Mouse (Mus musculus) kidney, postnatal 14 days (tissue): Measurements from ENCODE around the gene Emc10.
A peak's percentile ranks its signal among the peaks of the same experiment; 100 is the strongest.

Experiments used
- DNase-seq: peaks from one replicate; pipeline ENCODE4 v3.0.0; 2022; ENCODE audit warnings: mixed read lengths

Gene Emc10

DNA sequence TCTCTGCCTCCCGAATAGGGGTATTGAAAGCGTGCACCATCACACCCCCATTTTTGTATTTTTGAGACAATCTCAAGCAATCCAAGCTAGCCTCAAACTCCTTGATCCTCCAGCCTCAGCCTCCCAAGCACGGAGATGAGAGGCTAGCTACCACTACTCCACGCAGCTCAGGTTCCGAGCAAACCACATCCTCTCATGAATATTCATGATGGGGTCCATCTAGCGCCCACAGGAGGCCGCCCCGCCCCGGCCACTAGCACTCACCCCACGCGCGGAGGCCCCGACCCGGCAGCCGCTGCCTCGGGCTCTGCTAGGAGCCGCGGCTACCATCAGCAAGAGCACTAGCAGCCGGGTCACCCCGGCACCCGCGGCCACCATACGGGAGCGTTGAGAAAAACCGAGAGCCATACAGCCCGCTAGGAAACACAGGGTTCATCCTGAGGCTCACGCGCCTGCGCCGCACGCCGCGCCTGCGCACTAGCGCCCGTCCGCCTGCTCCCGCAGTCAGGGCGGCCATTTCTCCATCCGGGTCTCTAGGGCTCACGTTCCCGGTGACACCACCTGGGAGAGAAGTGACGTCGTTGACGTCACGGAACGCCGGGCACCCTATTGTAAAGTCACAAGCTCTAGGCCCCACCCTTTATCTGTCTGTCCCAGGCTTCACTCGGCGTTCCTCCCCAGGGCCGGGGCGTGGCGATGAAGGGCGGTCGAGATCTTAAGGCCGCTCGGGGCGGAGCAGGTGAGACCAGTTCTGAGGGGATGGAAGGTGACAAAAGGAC, at the start of gene Emc10, which contains the start of gene Fam71e1:
TSS of gene Emc10 (minus strand) at position 538 of the 779 bp plus-strand sequence.
TSS of gene Fam71e1 (plus strand) at position 590 of the 779 bp plus-strand sequence.
- peak; percentile 99 for DNase-seq

DNA sequence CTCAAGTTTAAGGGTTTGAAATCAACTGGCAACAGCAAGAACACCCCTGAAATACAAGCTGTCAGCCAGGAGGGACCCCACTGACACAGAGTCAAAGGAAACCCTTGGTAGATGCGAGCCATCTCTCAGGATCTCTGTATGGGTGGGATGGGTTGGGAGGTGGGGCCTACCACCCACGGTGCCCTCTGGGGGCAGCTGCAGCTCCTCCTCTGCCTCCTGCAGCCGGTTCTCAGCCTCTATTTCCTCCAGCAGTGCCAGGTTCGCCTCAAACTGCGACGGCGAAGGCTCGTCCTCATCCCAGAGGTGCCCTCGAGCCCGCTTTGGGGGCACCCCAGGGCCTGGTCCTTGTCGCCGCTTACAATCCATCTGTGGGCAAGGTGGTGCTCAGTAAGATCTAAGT, 46.7 kb upstream of the Emc10 start:
- no peak for DNase-seq

DNA sequence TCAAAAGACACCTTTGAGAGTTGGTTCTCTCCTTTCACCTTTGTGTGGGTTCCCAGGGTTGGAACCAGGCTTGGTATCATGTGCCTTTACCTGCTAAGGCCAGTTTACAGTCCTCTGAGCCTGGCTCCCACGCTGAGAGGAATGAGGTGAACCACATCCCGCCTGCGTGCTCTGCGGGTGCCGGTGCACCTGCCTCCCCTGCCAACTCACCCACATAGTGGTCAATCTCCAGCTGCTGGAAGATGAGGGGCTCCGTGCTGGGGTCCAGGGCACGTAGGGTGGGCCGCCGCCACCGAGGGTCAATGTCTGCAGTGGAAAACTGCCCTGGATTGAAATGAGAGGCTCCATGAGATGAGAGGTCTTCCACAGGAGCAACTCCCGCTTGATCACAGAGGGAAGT, 46.2 kb upstream of the Emc10 start:
- no peak for DNase-seq

DNA sequence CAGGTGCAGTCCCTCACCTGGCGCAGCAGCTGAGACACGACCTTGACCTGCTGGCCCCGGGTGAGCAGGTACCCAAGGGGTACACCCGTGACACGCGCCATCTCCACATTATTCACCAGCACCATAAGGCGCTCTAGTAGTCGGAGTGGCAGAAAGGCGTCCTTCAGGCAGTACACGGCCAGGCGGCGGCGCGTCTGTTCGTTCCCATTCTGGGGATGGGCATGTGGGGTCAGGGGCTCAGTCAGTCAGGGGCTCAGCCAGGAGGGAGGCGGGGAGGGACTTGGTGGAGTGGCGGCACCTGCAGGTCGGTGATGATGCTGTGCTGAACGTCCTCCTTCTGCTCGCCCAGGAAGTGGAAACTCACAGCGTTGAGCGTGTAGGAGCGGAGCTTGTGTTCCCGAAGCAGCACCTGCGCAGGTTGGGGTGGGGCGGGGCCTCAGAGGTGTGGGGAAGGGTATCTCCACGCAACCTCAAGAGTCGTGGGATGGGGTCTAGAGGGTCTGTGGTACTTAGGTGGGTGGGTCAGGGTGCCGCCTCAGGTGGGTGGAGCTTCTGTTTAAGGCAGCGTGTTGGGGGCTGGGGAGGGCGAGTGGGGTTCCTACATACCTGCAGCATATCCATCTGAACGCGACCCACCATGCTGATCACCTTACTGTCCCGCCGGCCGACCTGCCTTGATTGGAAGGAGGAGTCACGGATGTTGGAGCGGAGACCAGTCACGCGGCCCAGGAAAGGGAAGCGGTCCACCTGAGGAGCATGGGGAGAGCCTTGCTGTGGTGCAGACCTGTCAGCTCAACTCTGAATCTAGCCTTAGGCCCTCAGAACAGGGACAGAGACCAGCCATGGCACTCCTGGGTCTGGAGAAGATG, 42.7 kb upstream of the Emc10 start:
- DNase-seq: no peak

DNA sequence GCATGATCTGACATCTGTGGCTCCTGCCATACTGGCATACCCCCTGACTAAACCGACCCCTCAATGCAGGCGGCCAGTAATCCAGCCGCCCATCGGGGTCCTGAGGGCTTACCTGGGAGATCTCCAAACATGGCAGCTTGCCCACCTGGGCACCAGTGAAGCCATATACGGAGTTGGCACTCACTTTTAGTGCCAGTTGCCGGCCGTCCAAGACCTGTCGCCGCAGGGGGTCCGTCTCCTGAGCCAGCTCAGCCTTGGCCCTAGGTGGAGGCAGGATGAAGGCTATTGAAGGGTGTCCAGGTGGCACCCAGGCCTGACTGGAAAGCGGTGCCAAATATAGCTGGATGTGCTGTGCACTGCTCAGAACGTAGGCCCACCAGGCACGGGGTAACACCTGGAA, 41.2 kb upstream of the Emc10 start:
- no peak for DNase-seq

DNA sequence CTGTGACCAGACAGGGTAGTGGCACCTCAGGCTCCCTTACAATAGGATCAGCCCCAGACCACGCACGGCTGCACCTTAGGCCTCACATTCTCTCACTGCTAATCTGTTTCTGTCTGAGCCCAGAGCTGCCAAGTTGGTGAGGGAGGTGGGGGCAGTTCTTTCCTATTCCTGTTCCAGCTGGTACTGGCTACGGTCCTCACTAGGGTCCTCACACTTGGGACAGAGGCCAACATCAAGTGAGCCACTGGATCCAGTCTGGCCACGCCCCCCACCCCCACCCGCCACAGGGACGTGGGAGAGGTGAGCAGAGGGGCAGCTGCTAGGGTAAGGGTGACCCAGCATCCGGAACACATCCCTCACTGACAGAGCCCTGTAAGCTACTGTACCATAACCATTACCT, 40.7 kb upstream of the Emc10 start:
- DNase-seq: no peak

DNA sequence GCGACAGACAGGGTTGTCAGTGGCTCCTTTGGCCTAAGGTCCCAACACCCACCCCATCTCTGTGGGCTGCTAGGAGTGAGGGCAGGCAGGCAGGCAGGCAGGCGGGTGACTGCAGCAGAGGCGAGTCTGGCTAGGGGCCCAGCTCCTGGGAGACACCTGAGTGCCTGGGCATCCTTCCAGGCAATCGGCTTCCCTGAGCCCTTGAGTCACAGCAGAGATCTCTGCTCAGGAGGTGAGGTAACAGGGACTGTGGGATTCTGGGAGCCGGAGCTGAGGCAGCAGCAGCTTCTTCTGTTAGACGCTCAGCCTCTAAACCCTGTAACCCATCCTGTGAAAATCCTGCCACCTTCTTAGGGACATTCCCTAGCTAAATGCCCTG, 40.2 kb upstream of the Emc10 start:
- peak; percentile 52 for DNase-seq

DNA sequence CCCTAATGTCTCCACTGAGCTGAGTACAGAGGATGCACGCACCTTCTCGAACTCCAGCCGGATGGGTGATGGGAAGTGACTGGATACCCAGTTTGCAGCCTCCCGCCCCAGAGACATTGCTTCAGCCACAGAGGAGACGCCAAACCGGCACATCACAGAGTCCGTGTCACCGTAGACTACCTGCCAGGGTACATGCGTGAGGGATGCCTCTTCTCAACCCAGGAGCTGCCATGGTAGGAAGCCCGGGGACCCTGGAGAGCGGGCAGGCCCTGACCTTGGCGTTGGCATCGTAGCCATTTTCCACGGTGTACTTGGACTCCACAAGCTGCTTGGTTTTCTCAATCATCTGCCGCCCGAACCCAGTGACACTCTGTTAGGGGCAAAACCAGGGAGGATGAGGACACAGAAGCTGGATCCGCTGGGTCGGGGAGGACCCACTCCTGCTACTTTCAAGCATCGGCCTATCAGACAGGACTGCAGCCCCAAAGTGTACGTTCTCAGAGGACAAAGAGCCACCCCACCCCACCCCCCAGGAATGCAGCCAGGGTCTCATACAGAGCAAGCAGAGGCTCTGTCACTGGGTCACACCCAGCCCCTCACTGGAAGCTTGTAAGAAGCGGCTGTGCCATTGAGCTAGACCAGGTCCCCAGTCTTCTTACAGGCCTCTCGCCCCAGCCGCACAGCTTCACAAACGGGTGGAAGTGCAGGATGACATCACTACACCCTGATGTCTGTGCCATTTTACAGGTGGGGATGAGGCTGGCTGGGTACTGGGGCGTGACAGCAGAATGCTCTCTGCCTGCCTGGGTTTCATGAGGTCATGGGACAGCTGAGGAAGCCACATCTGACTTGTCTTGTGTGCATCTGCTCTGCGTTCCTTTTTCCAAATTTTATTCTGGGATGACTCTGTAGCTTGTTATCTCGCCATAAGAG, 39.6 kb upstream of the Emc10 start:
- DNase-seq: no peak

DNA sequence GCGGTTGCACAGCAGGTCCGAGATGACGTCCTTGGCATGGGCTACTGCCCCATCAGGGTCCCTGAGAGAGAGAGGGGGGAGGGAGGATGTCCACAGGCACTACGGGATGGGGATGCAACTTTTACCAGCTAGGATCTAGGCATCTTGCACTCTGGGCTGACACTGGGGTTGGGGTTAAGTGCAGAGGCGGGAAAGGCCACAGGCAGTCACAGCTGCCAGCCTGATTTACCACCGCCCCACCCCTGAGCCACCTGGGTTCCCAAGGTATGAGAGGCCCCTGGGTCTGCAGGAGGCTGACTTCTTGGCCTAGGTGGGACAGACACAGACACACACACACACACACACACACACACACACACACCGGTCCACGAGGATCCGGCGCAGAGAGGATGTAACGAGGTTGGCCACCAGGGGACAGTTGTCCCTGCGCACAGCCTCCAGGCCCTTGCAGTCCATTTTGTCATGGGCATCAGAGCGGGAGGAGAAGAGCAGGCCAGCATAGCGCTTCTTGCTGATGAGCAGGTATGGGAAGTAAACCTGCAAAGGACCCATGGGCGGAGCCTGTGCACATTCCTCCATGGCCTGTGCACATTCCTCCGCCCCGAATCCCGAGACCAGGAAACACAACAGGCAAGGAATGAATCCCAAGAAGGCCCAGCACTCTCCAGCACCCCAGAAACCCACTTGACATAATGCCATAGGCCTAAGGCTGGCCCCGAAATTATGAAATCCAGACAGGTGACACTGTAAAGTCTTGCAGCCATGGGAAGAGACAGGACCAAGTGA, 38.5 kb upstream of the Emc10 start:
- DNase-seq: no peak

DNA sequence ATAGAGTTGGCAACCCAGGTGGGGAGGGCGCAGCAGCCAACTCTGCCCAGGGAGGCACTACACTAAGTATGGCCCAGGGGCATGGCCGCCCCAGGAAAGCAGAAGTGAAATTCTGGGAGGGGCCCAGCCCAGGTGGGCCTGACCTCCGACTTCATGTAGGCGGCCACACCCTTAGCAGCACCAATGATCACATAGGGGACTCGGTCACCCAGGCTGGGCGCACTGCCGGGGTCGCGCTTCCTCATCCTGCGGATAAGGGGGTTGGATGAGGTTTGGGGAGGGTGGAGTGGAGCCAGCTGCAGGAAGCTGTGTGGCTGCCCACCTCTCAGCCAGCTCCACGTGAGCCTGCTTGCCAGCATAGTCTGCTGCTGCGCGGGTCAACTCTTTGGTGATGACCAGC, 37.9 kb upstream of the Emc10 start:
- DNase-seq: no peak

DNA sequence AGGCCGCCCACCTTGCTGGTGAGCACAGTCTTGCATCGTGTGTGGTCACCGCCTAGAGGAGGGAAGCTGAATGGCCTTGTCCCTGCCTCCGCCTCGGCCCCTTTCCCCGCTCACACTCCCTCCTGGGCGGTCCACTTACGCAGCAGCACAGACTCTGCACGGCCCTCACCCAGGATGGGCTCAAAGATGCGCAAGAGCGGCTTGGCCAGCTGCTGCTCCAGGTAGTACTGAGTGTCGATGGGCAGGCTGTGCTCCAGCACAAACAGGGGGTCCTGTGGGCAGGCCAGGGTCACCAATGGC, 37.4 kb upstream of the Emc10 start:
- DNase-seq: no peak

DNA sequence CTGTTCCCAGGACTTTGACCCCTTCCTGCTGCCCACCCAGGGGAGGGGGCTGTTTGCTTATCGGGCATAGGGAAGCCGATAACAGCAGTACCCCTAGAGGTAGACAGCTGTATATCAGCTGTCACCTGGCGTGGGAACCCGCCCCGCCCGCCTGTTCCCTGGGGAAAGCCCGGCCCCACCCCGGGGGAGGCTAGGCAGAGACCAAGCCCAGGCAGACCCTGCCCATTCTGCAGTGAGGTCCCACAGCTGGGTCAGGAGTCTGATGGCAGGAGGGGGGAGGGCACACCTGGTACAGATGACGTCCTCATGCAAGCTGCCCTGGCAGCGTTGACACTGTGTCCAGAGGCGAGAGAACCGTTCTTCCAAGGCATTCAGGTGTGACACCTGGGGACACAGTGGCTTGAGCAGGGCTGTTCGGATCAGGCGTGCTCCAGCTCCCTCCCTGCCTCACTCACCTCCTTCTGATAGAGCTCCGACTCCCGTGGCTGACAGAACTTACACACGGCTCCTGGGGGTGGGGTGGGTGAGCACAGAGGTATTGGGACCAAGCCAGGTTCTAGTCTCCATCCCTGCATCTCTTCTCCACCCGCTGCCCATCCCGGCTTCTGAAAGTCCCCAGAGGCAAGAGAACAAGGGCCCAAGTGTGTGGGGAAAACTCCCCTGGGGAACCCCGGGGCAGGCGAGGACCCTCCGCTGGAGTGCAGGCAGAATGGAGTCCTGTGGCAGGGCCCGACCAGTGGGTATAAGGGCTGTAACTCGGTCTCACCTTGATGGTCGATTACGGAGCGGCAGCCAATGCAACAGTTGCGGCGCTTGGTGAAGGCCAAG, 36.8 kb upstream of the Emc10 start:
- DNase-seq: no peak

DNA sequence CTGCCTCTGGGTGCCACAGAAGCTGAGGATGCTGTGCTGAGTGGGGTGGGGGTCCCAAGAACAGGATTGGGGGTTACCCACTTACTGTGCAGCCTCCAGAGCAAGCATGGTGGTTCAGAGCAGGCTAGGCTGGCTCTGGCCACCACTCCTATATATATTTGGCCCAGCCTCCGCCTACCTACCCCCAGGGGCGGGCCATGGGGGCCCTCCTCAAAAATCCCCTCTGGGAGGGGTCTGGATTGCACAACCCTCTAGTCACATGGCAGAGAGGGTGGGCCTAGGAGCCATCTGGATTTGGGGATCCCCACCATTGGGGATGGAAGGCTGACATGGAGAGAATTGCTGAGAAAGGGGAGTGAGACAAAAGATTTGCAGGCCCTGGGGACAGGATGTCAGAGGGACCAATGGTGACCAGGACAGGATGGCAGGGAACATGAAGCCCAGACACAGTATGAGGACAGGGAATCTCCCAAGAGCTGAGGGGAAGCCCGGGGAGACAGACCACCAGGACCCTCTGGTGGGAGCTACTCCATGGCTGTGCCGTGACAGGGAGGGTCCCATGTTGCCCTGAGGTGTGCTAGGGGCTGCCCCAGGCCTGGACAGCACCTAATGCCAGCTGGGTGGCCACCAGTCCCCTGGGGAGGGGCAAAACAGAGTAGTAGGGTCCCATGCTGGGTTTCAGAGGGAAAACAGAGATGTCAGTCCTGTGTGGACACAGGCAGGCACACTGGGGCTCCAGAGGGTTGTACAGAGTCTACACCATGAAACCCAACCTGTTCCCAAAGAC, 35.8 kb upstream of the Emc10 start, which contains the start of gene Spib:
TSS of gene Spib (minus strand) at position 126 of the 787 bp plus-strand sequence.
- DNase-seq: no peak

DNA sequence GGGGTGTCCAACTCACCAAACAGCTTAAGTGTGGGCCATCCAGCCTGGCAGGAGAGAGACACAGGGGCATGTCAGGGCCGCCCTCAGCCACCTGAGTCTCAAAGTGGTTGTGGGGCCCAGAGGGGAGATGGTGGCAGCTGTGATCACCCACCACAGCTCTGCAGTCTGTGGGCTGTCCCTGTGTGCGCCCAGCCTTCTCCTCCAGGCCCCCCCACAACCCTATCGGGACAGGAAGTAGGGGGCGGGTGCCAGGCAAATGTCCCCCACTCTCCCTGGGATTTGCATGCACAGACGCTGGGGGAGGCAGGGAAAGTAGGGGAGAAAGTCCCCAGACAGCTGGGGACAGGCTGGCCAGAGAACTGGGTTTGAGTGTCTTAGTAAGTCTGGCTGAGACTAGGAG, 34.9 kb upstream of the Emc10 start:
- DNase-seq: no peak

DNA sequence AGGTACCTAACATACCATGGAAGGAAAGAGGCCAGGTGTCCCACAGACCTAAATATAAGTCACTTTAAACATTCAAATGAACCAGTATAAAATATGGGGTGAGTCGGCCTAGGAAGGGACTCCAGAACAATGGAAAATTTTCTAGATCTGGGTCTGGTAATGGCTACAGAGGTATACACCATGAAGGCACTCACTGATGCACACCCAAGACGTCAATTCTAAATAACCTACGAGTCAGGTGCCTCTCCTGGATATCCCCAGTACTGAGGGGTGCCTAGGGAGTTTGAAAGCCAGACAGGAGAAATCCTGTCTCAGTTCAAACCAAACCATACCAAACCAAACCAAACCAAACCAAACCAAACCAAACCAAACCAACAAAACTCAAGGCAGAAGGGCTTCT, 34.2 kb upstream of the Emc10 start:
- no peak for DNase-seq

DNA sequence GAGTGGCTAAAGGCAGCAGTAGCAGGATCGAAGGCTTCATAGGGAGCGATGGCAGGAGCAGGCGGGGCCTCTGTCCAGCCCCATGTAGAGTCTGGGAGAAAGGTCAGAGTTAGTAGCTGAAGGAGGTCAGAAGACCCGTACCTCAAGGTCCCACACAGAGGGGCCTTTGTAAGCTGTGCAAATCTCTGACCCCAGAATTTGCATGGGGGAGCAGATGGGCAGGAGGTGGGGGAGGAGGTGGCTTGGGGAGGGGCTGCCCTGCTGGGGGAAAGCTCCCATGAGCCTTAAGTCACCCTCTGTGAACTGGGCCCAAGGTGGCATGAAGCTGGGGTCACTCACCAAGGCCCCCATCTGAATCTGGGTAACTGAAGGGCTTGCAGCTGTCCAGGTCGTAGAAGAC, 33.2 kb upstream of the Emc10 start:
- no peak for DNase-seq

DNA sequence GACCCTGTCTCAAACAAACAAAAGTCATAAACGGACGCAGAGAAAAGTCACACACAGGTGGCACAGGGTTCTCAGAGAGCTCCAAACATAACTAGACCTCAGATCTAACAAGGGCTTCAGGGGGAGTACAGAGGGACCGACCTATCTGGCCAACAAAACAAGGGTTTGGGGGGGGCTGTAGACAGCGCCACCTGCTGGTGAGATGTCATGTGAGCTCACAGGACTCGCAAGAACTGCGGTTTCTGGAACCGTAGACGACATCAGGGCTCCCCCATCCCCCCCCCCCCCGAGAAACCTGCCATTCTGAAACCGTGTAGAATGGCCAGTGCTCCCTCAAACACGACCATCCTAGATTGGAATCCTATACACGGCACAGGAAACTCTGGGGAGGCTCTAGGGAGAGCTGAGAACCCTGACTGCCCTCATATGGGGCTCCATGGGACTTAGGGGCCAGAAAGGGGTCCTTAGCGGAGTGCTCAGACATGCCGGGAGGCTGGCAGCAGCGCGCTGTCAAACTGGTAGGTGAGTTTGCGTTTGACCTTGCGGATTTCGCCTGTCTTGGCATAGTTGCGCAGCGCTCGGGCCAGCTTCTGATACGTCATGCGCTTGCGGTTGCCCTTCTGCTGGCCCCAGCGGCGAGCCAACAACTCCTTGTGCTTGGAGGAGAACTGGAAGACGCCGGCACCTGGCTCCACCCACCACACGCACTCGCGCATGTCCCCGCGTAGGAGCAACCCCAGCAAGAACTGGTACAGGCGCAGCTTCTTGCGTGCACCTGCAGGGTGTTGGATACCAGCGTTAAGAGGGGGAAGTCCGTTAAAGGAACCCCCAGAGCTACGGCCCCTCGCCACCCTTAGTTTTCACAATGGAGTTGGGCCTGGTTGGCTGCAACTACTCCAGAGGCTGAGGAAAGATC, 31.4 kb upstream of the Emc10 start:
- peak; percentile 82 for DNase-seq

DNA sequence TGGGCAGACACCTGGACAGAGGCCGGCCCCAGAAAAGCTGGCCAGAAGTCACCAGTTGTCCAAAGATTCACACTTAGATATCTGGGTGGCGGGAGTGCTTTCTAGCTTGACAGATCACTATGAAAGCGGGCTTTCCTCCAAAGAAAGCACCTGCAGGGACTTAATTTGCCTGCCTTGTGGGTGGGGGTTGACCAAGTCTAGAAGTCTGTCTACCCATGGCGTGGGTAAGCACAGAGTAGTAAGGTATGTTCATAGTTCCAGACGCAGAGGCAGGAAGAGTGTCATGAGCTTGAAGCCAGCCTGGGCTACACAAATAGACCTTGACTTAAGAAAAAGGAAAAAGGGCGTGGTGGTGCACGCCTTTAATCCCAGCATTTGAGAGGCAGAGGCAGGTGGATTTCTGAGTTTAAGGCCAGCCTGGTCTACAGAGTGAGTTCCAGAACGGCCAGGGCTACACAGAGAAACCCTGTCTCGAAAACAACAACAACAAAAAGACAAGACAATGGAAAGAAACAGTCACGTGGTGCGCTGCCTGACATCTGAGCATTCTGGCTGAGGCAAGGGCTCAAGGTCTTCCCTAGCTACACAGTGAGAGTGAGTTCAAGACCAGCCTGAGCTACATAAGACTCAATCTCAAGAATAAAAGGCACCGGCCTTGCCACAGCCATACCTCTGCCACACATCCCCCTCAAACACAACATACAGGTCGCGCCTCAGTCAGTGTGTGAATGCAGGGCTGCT, 30.3 kb upstream of the Emc10 start:
- no peak for DNase-seq
